Mouse (Mus musculus) limb, embryonic 13.5 days (tissue): ENCODE results near the gene Kif3c. TPM values are rescaled to one million over a fixed set of nuclear protein-coding genes. Genes with fewer than 3 reads are reported as not detected.

Source experiments
- ATAC-seq: fragments of 200-750 bp; cut with Nextera tagmentation; 2 replicates; pipeline ENCODE4 v1.8.0; 2017; ENCODE audit warnings: low read depth, moderate number of reproducible peaks, moderate TSS enrichment; ENCODE audit not compliant: low FRiP score
- H3K27ac ChIP-seq: fragments of 300-500 bp; sonication (generic); 2 replicates; pipeline ENCODE4 v1.5.1; 2015; ENCODE audit warnings: inconsistent platforms, mild to moderate bottlenecking, moderate library complexity
- H3K27me3 ChIP-seq: fragments of 300-500 bp; sonication (generic); 2 replicates; pipeline ENCODE4 v1.6.1; 2015; ENCODE audit warnings: mild to moderate bottlenecking, inconsistent platforms
- H3K36me3 ChIP-seq: fragments of 300-500 bp; sonication (generic); 2 replicates; pipeline ENCODE4 v1.6.1; 2015; ENCODE audit warnings: inconsistent platforms, mild to moderate bottlenecking, moderate library complexity
- H3K4me1 ChIP-seq: fragments of 300-500 bp; sonication (generic); 2 replicates; pipeline ENCODE4 v1.6.1; 2015; ENCODE audit warnings: inconsistent platforms
- H3K4me2 ChIP-seq: fragments of 300-500 bp; sonication (generic); replicated peaks from 2 replicates; pipeline ENCODE4 v1.6.1; 2015; ENCODE audit warnings: inconsistent platforms, mild to moderate bottlenecking, moderate library complexity
- H3K4me3 ChIP-seq: fragments of 300-500 bp; sonication (generic); 2 replicates; pipeline ENCODE4 v1.5.1; 2015; ENCODE audit warnings: moderate library complexity, mild to moderate bottlenecking, inconsistent platforms
- H3K9ac ChIP-seq: fragments of 300-500 bp; sonication (generic); 2 replicates; pipeline ENCODE4 v1.6.1; 2015; ENCODE audit warnings: mild to moderate bottlenecking, inconsistent platforms
- H3K9me3 ChIP-seq: fragments of 300-500 bp; sonication (generic); 2 replicates; pipeline ENCODE4 v1.6.1; 2016; ENCODE audit warnings: inconsistent platforms
- WGBS: fragments of 180-500 bp; shearing (Covaris S2); methylation state at CpG from one replicate; pipeline ENCODE4 v1.1.7; 2015; 5-methylcytosine and 5-hydroxymethylcytosine counted together
- polyA plus RNA-seq: library from polyadenylated mRNA; unstranded; fragments of >200 nt; fragmentation: Nextera tagmentation; extraction: Ambion mirVana; gene quantifications from 2 replicates; pipeline ENCODE4 v1.2.1, GENCODE M21; 2015

Kif3c gene
- polyA plus RNA-seq, 1 experiment from 2014 or later, result 19.1 TPM

DNA sequence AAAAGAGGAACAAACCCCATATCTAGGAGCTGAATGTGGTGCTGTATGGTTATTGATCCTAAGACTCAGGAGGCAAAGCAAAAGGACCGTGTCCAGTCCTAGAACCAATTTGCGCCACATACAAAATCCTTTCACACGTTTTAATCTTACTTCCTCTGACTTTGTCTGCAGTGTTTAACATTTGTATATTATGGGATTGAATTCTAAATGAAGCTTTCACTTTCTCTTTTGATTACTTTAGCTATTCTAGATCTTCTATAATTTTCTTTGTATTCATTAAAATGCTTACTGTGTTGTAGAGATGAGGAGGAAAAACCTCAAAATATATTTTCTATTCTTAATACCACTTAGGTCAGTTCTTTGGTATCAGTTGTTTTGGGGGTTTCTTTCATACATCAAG lies 88.6 kb downstream of the Kif3c start:
- no peak for ATAC-seq

More for the DNA sequence above, 88.6 kb downstream of the Kif3c start:
- no peak overlapping the region for H3K27ac ChIP-seq
- no peak overlapping the region for H3K4me3 ChIP-seq
- peaks cover 47% of the 10 kb centered on the region for H3K36me3 ChIP-seq
- no peaks in the 10 kb centered on the region for H3K9me3 ChIP-seq
- WGBS, result 91% methylated on average over 3 of the region's 3 CpGs
- H3K4me2 ChIP-seq, result no peak overlapping the region
- no peaks in the 10 kb centered on the region for H3K4me1 ChIP-seq
- H3K27me3 ChIP-seq, result no peaks in the 10 kb centered on the region
- H3K9ac ChIP-seq, result no peak overlapping the region

Other genes with a start within 250 kb of the Kif3c start
- gene Rab10, start 55.2 kb upstream of the Kif3c start, polyA plus RNA-seq, result 78.2 and 80.0 TPM in 2 replicates
- 16.8 and 18.6 TPM in 2 replicates for gene Asxl2, start 61.7 kb downstream of the Kif3c start, polyA plus RNA-seq
- 36.9 and 43.2 TPM in 2 replicates for gene Dtnb, start 207.2 kb downstream of the Kif3c start, polyA plus RNA-seq